Mouse (Mus musculus): ENCODE data around the gene Dynlt1f. TPM values are rescaled to one million over a fixed set of nuclear protein-coding genes. Genes with fewer than 3 reads are reported as not detected.
A peak's percentile ranks its signal among the peaks of the same experiment; 100 is the strongest.
"Not testable (repeated sequence)": the region's sequence is repeated elsewhere in the genome, so short reads cannot be mapped to it uniquely, and the experiment has no call there.

Gene Dynlt1f
- polyA plus RNA-seq, 1 experiment from 2014 or later, result 308 TPM

DNA sequence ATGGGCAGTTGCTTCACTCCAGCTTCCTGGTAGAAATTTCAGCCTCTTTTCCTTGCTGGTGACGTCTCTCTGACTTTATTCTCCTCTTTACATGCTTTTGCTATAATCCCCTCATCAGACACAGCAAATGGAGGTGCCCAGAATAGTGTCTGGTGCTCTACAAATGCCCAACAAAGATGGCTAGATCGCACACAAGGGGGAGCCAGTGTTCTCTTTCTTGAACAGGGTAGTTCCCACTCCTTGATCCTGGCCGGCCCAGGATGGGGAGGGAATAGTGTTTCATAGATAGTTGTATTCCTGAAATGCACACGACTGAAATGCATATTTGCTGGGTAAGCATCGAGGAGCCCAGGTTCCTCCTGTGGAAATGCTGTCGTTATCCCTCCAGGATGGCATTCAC, 12.8 kb upstream of the Dynlt1f start:
- H3K4me2 ChIP-seq; H3K36me3 ChIP-seq (ENCODE audit: control insufficient read depth, insufficient read depth, low read length); ATAC-seq (ENCODE audit: low FRiP score); H3K9ac ChIP-seq (ENCODE audit: low read length); H3K27me3 ChIP-seq (ENCODE audit: control insufficient read depth, insufficient read depth, low read length); H3K4me1 ChIP-seq (ENCODE audit: control insufficient read depth, insufficient read depth, low read length); H3K27ac ChIP-seq (ENCODE audit: low read depth, low read length); DNase-seq (ENCODE audit: low spot score, missing footprints); H3K4me3 ChIP-seq (ENCODE audit: low read depth, low read length); H3K9me3 ChIP-seq (ENCODE audit: control insufficient read depth, low read length): not testable (repeated sequence)
- WGBS, result no CpG with 5 or more reads among the region's 6 CpGs

DNA sequence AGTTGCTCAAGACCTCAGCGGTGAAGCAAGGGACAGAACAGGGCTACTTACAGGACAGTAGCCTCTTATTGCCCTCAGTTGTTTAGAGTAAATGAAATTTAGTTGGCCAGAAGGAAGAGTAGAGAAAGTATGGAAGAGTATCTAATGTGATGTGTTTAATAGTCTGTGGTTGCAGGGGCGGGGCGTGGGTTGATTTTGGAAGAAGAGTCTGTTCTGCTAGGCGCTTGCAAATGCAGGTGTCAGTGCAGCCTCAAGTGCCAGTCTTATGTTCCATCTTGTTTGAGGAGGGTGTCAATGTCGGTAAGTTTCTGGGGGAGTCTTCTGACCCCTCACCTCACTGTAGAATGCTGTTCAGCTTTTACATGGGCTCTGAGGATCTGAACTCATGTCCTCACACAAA, 9.7 kb upstream of the Dynlt1f start:
- not testable (repeated sequence) for H3K9ac ChIP-seq (ENCODE audit: low read length); H3K4me3 ChIP-seq (ENCODE audit: low read depth, low read length); H3K4me2 ChIP-seq; H3K36me3 ChIP-seq (ENCODE audit: control insufficient read depth, insufficient read depth, low read length); ATAC-seq (ENCODE audit: low FRiP score); H3K4me1 ChIP-seq (ENCODE audit: control insufficient read depth, insufficient read depth, low read length); H3K27me3 ChIP-seq (ENCODE audit: control insufficient read depth, insufficient read depth, low read length); H3K27ac ChIP-seq (ENCODE audit: low read depth, low read length); H3K9me3 ChIP-seq (ENCODE audit: control insufficient read depth, low read length)
- DNase-seq (ENCODE audit: low spot score, missing footprints), result peak; percentile 70
- WGBS, result 95% methylated on average over 4 of the region's 5 CpGs

DNA sequence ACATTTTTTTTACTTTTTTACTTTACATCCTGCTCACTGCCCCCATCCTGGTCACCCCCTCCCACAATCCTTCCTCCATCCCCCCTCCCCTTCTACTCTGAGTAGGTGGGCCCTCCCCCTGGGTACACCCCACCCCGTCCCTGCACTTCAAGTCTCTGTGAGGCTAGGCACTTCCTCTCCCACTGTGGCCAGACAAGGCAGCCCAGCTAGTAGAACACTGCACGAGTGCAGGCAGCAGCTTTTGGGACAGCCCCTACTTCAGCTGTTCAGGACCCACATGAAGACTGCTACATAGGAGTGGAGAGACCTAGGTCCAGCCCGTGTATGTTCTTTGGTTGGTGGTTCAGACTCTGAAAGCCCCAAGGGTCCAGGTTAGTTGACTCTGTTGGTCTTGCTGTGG, 7.1 kb upstream of the Dynlt1f start:
- WGBS, result 63% methylated on average over 3 of the region's 3 CpGs
- not testable (repeated sequence) for DNase-seq (ENCODE audit: low spot score, missing footprints); ATAC-seq (ENCODE audit: low FRiP score)

DNA sequence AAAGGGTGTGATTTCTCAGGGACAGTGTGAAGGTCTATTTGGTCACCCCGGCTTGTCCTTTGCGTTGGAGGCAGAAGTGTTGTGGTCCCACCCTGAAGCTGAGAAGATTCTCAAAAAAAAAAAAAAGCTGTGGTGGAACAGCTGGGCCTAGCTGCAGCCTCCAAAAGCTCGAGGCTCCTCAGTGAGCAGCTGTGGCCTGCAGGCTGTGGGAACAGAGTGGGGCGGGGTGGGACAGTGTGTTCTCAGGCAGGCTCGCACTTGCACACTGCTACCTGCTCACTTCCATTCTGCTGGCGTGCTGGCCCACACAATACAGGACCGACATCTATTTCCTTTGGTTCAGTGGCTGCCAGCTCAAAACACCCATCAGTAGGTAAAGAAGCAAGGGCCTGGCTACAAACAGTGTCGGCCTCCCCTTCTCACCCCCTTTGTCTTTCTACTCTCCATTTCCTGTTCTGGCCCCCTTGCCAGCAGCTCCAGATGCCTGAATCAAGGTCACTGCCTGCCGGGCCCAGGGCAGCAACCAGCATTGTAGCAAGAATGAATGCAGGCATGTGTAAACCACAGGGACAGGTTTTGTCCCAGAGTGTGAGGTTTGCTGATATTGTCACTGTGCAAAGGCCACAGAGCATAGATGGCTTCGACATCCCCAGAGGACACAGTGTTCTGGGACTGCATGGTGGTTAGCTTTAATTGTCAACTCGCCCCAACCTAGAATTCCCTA, 5.6 kb upstream of the Dynlt1f start:
- peak; percentile 22; the same call in 1 of the 2 replicates for ATAC-seq (ENCODE audit: low FRiP score)
- 49% methylated on average over 8 of the region's 11 CpGs for WGBS
- H3K27ac ChIP-seq (ENCODE audit: low read depth, low read length), result not testable (repeated sequence)

More for the DNA sequence above, 7.1 kb upstream of the Dynlt1f start:
- H3K36me3 ChIP-seq (ENCODE audit: control insufficient read depth, insufficient read depth, low read length); H3K4me3 ChIP-seq (ENCODE audit: low read depth, low read length); H3K4me2 ChIP-seq; H3K27ac ChIP-seq (ENCODE audit: low read depth, low read length); H3K4me1 ChIP-seq (ENCODE audit: control insufficient read depth, insufficient read depth, low read length); H3K9me3 ChIP-seq (ENCODE audit: control insufficient read depth, low read length); H3K9ac ChIP-seq (ENCODE audit: low read length); H3K27me3 ChIP-seq (ENCODE audit: control insufficient read depth, insufficient read depth, low read length): not testable (repeated sequence)

DNA sequence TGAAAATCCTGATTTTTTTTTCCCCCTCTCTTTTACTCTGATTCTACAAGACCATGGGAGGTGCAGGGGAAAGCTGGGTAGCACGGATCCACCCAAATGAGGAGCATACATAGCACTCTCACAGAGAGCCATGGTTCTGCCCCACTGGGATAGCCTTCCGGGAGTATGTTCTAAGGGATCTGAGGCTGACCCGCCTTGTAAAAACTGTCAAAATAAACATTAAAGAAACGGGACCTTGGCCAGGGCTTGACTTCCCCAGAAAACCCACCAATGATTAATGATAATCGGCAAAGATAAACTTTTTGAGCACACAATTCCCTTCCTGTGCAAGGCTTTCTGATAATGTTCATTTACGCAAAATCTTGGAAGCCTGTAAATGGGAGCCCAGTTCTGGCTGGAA, 4.9 kb upstream of the Dynlt1f start:
- H3K4me1 ChIP-seq (ENCODE audit: control insufficient read depth, insufficient read depth, low read length); H3K27me3 ChIP-seq (ENCODE audit: control insufficient read depth, insufficient read depth, low read length); ATAC-seq (ENCODE audit: low FRiP score); H3K27ac ChIP-seq (ENCODE audit: low read depth, low read length); H3K4me2 ChIP-seq; H3K9me3 ChIP-seq (ENCODE audit: control insufficient read depth, low read length); H3K9ac ChIP-seq (ENCODE audit: low read length); H3K4me3 ChIP-seq (ENCODE audit: low read depth, low read length); H3K36me3 ChIP-seq (ENCODE audit: control insufficient read depth, insufficient read depth, low read length): not testable (repeated sequence)
- DNase-seq (ENCODE audit: low spot score, missing footprints), result peak; percentile 19
- 78% methylated on average over 6 of the region's 6 CpGs for WGBS

More for the DNA sequence above, 5.6 kb upstream of the Dynlt1f start:
- peak; percentile 81 for DNase-seq (ENCODE audit: low spot score, missing footprints)
- not testable (repeated sequence) for H3K9ac ChIP-seq (ENCODE audit: low read length); H3K36me3 ChIP-seq (ENCODE audit: control insufficient read depth, insufficient read depth, low read length); H3K4me2 ChIP-seq; H3K4me3 ChIP-seq (ENCODE audit: low read depth, low read length); H3K27me3 ChIP-seq (ENCODE audit: control insufficient read depth, insufficient read depth, low read length); H3K9me3 ChIP-seq (ENCODE audit: control insufficient read depth, low read length); H3K4me1 ChIP-seq (ENCODE audit: control insufficient read depth, insufficient read depth, low read length)

GRCm38 (mm10) chr17:6658801-6659200, 3.1 kb upstream of the Dynlt1f start, which contains the start of gene Sytl3:
TSS of gene Sytl3 (plus strand) at chr17:6659093.
- not testable (repeated sequence) for H3K9me3 ChIP-seq (ENCODE audit: control insufficient read depth, low read length); H3K4me2 ChIP-seq; ATAC-seq (ENCODE audit: low FRiP score); DNase-seq (ENCODE audit: low spot score, missing footprints); H3K27me3 ChIP-seq (ENCODE audit: control insufficient read depth, insufficient read depth, low read length); H3K9ac ChIP-seq (ENCODE audit: low read length); H3K4me1 ChIP-seq (ENCODE audit: control insufficient read depth, insufficient read depth, low read length); H3K4me3 ChIP-seq (ENCODE audit: low read depth, low read length); H3K36me3 ChIP-seq (ENCODE audit: control insufficient read depth, insufficient read depth, low read length); H3K27ac ChIP-seq (ENCODE audit: low read depth, low read length)
- 87% methylated on average over 4 of the region's 7 CpGs for WGBS

- WGBS, result 95% methylated on average over 1 of the region's 3 CpGs
- not testable (repeated sequence) for H3K4me3 ChIP-seq (ENCODE audit: low read depth, low read length); H3K9me3 ChIP-seq (ENCODE audit: control insufficient read depth, low read length); H3K9ac ChIP-seq (ENCODE audit: low read length); H3K27me3 ChIP-seq (ENCODE audit: control insufficient read depth, insufficient read depth, low read length); DNase-seq (ENCODE audit: low spot score, missing footprints); H3K4me2 ChIP-seq; ATAC-seq (ENCODE audit: low FRiP score); H3K36me3 ChIP-seq (ENCODE audit: control insufficient read depth, insufficient read depth, low read length); H3K4me1 ChIP-seq (ENCODE audit: control insufficient read depth, insufficient read depth, low read length); H3K27ac ChIP-seq (ENCODE audit: low read depth, low read length)
Measured at GRCm38 (mm10) chr17:6656471-6656870, 771 bp upstream of the Dynlt1f start.

- Histone ChIP-seq H3K9ac (ENCODE audit: low read length) (peak overlapping the region; percentile 64; the same call in 1 of the 2 replicates), H3K4me3 (ENCODE audit: low read depth, low read length) (peak overlapping the region; percentile 43), H3K4me2 (peak overlapping the region; percentile 44)
- not testable (repeated sequence) for H3K36me3 ChIP-seq (ENCODE audit: control insufficient read depth, insufficient read depth, low read length); H3K9me3 ChIP-seq (ENCODE audit: control insufficient read depth, low read length); H3K27ac ChIP-seq (ENCODE audit: low read depth, low read length); H3K27me3 ChIP-seq (ENCODE audit: control insufficient read depth, insufficient read depth, low read length); H3K4me1 ChIP-seq (ENCODE audit: control insufficient read depth, insufficient read depth, low read length)
- peak; percentile 99 for DNase-seq (ENCODE audit: low spot score, missing footprints)
- peak; percentile 91 for ATAC-seq (ENCODE audit: low FRiP score)
- under 1% methylated on average over 35 of the region's 36 CpGs for WGBS
Measured at GRCm38 (mm10) chr17:6655087-6655511, 601 bp downstream of the Dynlt1f start.

DNA sequence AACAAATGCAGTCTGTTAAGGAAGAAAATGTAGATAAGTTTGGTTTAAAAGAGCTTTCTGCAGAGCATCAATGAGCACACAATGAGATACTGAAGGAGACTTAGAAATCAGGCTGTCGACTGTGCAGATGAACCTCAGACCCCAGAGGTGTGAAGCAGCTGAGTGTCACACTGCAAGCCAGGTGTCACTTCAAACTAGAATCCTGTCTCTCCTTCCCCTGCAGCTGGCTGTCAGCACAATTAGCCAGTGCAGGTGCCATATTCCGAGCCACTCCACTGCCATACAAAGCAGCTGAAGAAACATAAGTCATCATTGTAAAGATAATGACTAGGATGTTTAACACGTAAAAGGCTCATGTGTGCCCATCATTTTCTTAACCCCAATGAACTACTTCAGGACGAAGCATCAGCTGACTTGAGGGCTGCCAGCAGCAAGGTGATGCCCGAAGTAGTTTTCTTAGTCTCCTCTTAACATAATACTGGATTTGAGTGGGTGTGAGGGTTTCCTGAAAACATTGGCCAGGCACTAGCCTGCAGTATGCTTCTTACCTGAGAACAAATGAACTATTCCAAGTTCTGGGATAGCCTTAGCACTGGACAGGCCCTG, 2.3 kb downstream of the Dynlt1f start:
- 94% methylated on average over 4 of the region's 5 CpGs for WGBS
- not testable (repeated sequence) for H3K4me3 ChIP-seq (ENCODE audit: low read depth, low read length); DNase-seq (ENCODE audit: low spot score, missing footprints)

More for the DNA sequence above, 2.3 kb downstream of the Dynlt1f start:
- not testable (repeated sequence) for H3K4me1 ChIP-seq (ENCODE audit: control insufficient read depth, insufficient read depth, low read length); H3K36me3 ChIP-seq (ENCODE audit: control insufficient read depth, insufficient read depth, low read length); H3K4me2 ChIP-seq; H3K9ac ChIP-seq (ENCODE audit: low read length); H3K9me3 ChIP-seq (ENCODE audit: control insufficient read depth, low read length); ATAC-seq (ENCODE audit: low FRiP score); H3K27ac ChIP-seq (ENCODE audit: low read depth, low read length); H3K27me3 ChIP-seq (ENCODE audit: control insufficient read depth, insufficient read depth, low read length)

All from midbrain, embryonic 11.5 days (tissue).